Mouse (Mus musculus): ENCODE measurements around the gene Prkcb.

The Prkcb gene

GRCm38 (mm10) chr7:122395976-122396315, 107.4 kb downstream of the Prkcb start:
- in situ Hi-C loops (cut with MboI, MseI) = loop anchor here (10.0 kb wide), 1 partner anchor 969 kb away; the partner anchor contains the start of genes Arhgap17 and Lcmt1

- in situ Hi-C loops (cut with MboI, MseI) = loop anchor here (10.0 kb wide), 1 partner anchor 967 kb away; the partner anchor contains the start of genes Arhgap17 and Lcmt1
Observed at GRCm38 (mm10) chr7:122397699-122398098, 109.1 kb downstream of the Prkcb start.

GRCm38 (mm10) chr7:122402041-122402440, 113.5 kb downstream of the Prkcb start:
- in situ Hi-C loops (cut with MboI, MseI) = loop anchor here (25.0 kb wide), 1 partner anchor 1715 kb away; the partner anchor contains the start of gene Mosmo

GRCm38 (mm10) chr7:122403343-122403742, 114.8 kb downstream of the Prkcb start:
- in situ Hi-C loops (cut with MboI, MseI) = loop anchor here (25.0 kb wide), 1 partner anchor 1716 kb away; the partner anchor contains the start of gene Mosmo

GRCm38 (mm10) chr7:122404571-122405393, 116.2 kb downstream of the Prkcb start:
- in situ Hi-C loops (cut with MboI, MseI) = loop anchor here (25.0 kb wide), 1 partner anchor 1717 kb away; the partner anchor contains the start of gene Mosmo

GRCm38 (mm10) chr7:122406625-122407024, 118.1 kb downstream of the Prkcb start:
- in situ Hi-C loops (cut with MboI, MseI) = loop anchor here (25.0 kb wide), 1 partner anchor 1719 kb away; the partner anchor contains the start of gene Mosmo

GRCm38 (mm10) chr7:122409945-122410344, 121.4 kb downstream of the Prkcb start:
- in situ Hi-C loops (cut with MboI, MseI) = loop anchor here (25.0 kb wide), 1 partner anchor 1723 kb away; the partner anchor contains the start of gene Mosmo

GRCm38 (mm10) chr7:122410873-122411272, 122.3 kb downstream of the Prkcb start:
- in situ Hi-C loops (cut with MboI, MseI) = loop anchor here (25.0 kb wide), 1 partner anchor 1724 kb away; the partner anchor contains the start of gene Mosmo

GRCm38 (mm10) chr7:122413231-122413630, 124.7 kb downstream of the Prkcb start:
- in situ Hi-C loops (cut with MboI, MseI) = loop anchor here (25.0 kb wide), 1 partner anchor 1726 kb away; the partner anchor contains the start of gene Mosmo

GRCm38 (mm10) chr7:122414146-122414545, 125.6 kb downstream of the Prkcb start:
- in situ Hi-C loops (cut with MboI, MseI) = loop anchor here (25.0 kb wide), 1 partner anchor 1727 kb away; the partner anchor contains the start of gene Mosmo

- in situ Hi-C loops (cut with MboI, MseI) = loop anchor here (25.0 kb wide), 1 partner anchor 1727 kb away; the partner anchor contains the start of gene Mosmo
Observed at GRCm38 (mm10) chr7:122414608-122415007, 126.1 kb downstream of the Prkcb start.

- in situ Hi-C loops (cut with MboI, MseI) = loop anchor here (25.0 kb wide), 1 partner anchor 1728 kb away; the partner anchor contains the start of gene Mosmo
Observed at GRCm38 (mm10) chr7:122415387-122415786, 126.8 kb downstream of the Prkcb start.

- in situ Hi-C loops (cut with MboI, MseI) = loop anchor here (25.0 kb wide), 1 partner anchor 1729 kb away; the partner anchor contains the start of gene Mosmo
Observed at GRCm38 (mm10) chr7:122415904-122416303, 127.4 kb downstream of the Prkcb start.

- in situ Hi-C loops (cut with MboI, MseI) = loop anchor here (25.0 kb wide), 1 partner anchor 1731 kb away; the partner anchor contains the start of gene Mosmo
Observed at GRCm38 (mm10) chr7:122418551-122418950, 130.0 kb downstream of the Prkcb start.

GRCm38 (mm10) chr7:122423816-122424215, 135.3 kb downstream of the Prkcb start:
- in situ Hi-C loops (cut with MboI, MseI) = loop anchor here (25.0 kb wide), 1 partner anchor 1737 kb away; the partner anchor contains the start of gene Mosmo

GRCm38 (mm10) chr7:122429134-122429533, 140.6 kb downstream of the Prkcb start:
- in situ Hi-C loops (cut with MboI, MseI) = no loop called here

- in situ Hi-C loops (cut with MboI, MseI) = no loop called here
Observed at GRCm38 (mm10) chr7:122432401-122432800, 143.8 kb downstream of the Prkcb start.

- in situ Hi-C loops (cut with MboI, MseI) = no loop called here
Observed at GRCm38 (mm10) chr7:122433377-122433776, 144.8 kb downstream of the Prkcb start.

- in situ Hi-C loops (cut with MboI, MseI) = no loop called here
Observed at GRCm38 (mm10) chr7:122434941-122435340, 146.4 kb downstream of the Prkcb start.

- in situ Hi-C loops (cut with MboI, MseI) = no loop called here
Observed at GRCm38 (mm10) chr7:122435561-122435960, 147.0 kb downstream of the Prkcb start.

- in situ Hi-C loops (cut with MboI, MseI) = no loop called here
Observed at GRCm38 (mm10) chr7:122437390-122437789, 148.8 kb downstream of the Prkcb start.

GRCm38 (mm10) chr7:122445056-122445455, 156.5 kb downstream of the Prkcb start:
- in situ Hi-C loops (cut with MboI, MseI) = no loop called here

Measured in T-helper 1 cell (primary cell).